Mouse (Mus musculus): ENCODE results near the gene Usp22. TPM values are rescaled to one million over a fixed set of nuclear protein-coding genes. Genes with fewer than 3 reads are reported as not detected.

The Usp22 gene
- polyA plus RNA-seq, 1 experiment = 14.2 TPM

GRCm38 (mm10) chr11:61208316-61208715 is 33.5 kb upstream of the Usp22 start:
- Histone ChIP-seq H3K4me1 (ENCODE audit: control insufficient read depth, insufficient read depth, low read length) (no peaks in the 10 kb centered on the region), H3K27ac (ENCODE audit: control insufficient read depth, insufficient read depth, low read depth, low read length, poor library complexity) (no peak overlapping the region), H3K4me3 (replicated peaks; ENCODE audit: control insufficient read depth, low read depth, low read length) (no peak overlapping the region)
- WGBS = 32% methylated on average over 10 of the region's 10 CpGs
- TF ChIP-seq POLR2A (IDR thresholded peaks at IDR 0.05; ENCODE audit: borderline replicate concordance, control insufficient read depth, low read depth, low read length) (no peak), CTCF (IDR thresholded peaks at IDR 0.05; ENCODE audit: control insufficient read depth, insufficient read depth, low read length) (no peak)

GRCm38 (mm10) chr11:61207487-61208246 is 32.8 kb upstream of the Usp22 start, which contains the start of gene Aldh3a1:
Gene Aldh3a1 (plus strand): TSS chr11:61207537.
- 51% methylated on average over 10 of the region's 10 CpGs for WGBS
- H3K4me3 ChIP-seq (replicated peaks; ENCODE audit: control insufficient read depth, low read depth, low read length) = no peak within 1 kb of the TSS
- H3K27ac ChIP-seq (ENCODE audit: control insufficient read depth, insufficient read depth, low read depth, low read length, poor library complexity) = no peak within 1 kb of the TSS
- no peak for TF ChIP-seq CTCF (IDR thresholded peaks at IDR 0.05; ENCODE audit: control insufficient read depth, insufficient read depth, low read length)
- TF ChIP-seq POLR2A (IDR thresholded peaks at IDR 0.05; ENCODE audit: borderline replicate concordance, control insufficient read depth, low read depth, low read length) = no peak
- H3K4me1 ChIP-seq (ENCODE audit: control insufficient read depth, insufficient read depth, low read length) = no peaks in the 10 kb centered on the region

- H3K4me1 ChIP-seq (ENCODE audit: control insufficient read depth, insufficient read depth, low read length) = no peaks in the 10 kb centered on the region
- no peak overlapping the region for H3K4me3 ChIP-seq (replicated peaks; ENCODE audit: control insufficient read depth, low read depth, low read length)
- H3K27ac ChIP-seq (ENCODE audit: control insufficient read depth, insufficient read depth, low read depth, low read length, poor library complexity) = no peak overlapping the region
- 93% methylated on average over 3 of the region's 3 CpGs for WGBS
- no peak for TF ChIP-seq POLR2A (IDR thresholded peaks at IDR 0.05; ENCODE audit: borderline replicate concordance, control insufficient read depth, low read depth, low read length)
- TF ChIP-seq CTCF (IDR thresholded peaks at IDR 0.05; ENCODE audit: control insufficient read depth, insufficient read depth, low read length) = no peak
Observed at GRCm38 (mm10) chr11:61206136-61206535, 31.3 kb upstream of the Usp22 start.

GRCm38 (mm10) chr11:61205167-61205950 is 30.5 kb upstream of the Usp22 start:
- Histone ChIP-seq H3K27ac (ENCODE audit: control insufficient read depth, insufficient read depth, low read depth, low read length, poor library complexity) (no peak overlapping the region), H3K4me1 (ENCODE audit: control insufficient read depth, insufficient read depth, low read length) (no peaks in the 10 kb centered on the region), H3K4me3 (replicated peaks; ENCODE audit: control insufficient read depth, low read depth, low read length) (no peak overlapping the region)
- TF ChIP-seq POLR2A (IDR thresholded peaks at IDR 0.05; ENCODE audit: borderline replicate concordance, control insufficient read depth, low read depth, low read length) (no peak), CTCF (IDR thresholded peaks at IDR 0.05; ENCODE audit: control insufficient read depth, insufficient read depth, low read length) (no peak)
- WGBS = 85% methylated on average over 10 of the region's 10 CpGs

- H3K4me3 ChIP-seq (replicated peaks; ENCODE audit: control insufficient read depth, low read depth, low read length) = no peak overlapping the region
- H3K4me1 ChIP-seq (ENCODE audit: control insufficient read depth, insufficient read depth, low read length) = no peaks in the 10 kb centered on the region
- TF ChIP-seq POLR2A (IDR thresholded peaks at IDR 0.05; ENCODE audit: borderline replicate concordance, control insufficient read depth, low read depth, low read length) = no peak
- TF ChIP-seq CTCF (IDR thresholded peaks at IDR 0.05; ENCODE audit: control insufficient read depth, insufficient read depth, low read length) = no peak
- no peak overlapping the region for H3K27ac ChIP-seq (ENCODE audit: control insufficient read depth, insufficient read depth, low read depth, low read length, poor library complexity)
- 47% methylated on average over 2 of the region's 2 CpGs for WGBS
Observed at GRCm38 (mm10) chr11:61202810-61203209, 28.0 kb upstream of the Usp22 start.

GRCm38 (mm10) chr11:61202186-61202585 is 27.3 kb upstream of the Usp22 start:
- no peak for TF ChIP-seq POLR2A (IDR thresholded peaks at IDR 0.05; ENCODE audit: borderline replicate concordance, control insufficient read depth, low read depth, low read length)
- no peak for TF ChIP-seq CTCF (IDR thresholded peaks at IDR 0.05; ENCODE audit: control insufficient read depth, insufficient read depth, low read length)
- WGBS = 88% methylated on average over 6 of the region's 6 CpGs
- H3K4me1 ChIP-seq (ENCODE audit: control insufficient read depth, insufficient read depth, low read length) = no peaks in the 10 kb centered on the region

GRCm38 (mm10) chr11:61199620-61200362 is 24.9 kb upstream of the Usp22 start:
- Histone ChIP-seq H3K27ac (ENCODE audit: control insufficient read depth, insufficient read depth, low read depth, low read length, poor library complexity) (no peak overlapping the region), H3K4me3 (replicated peaks; ENCODE audit: control insufficient read depth, low read depth, low read length) (no peak overlapping the region), H3K4me1 (ENCODE audit: control insufficient read depth, insufficient read depth, low read length) (no peaks in the 10 kb centered on the region)
- no peak for TF ChIP-seq CTCF (IDR thresholded peaks at IDR 0.05; ENCODE audit: control insufficient read depth, insufficient read depth, low read length)
- TF ChIP-seq POLR2A (IDR thresholded peaks at IDR 0.05; ENCODE audit: borderline replicate concordance, control insufficient read depth, low read depth, low read length) = no peak
- 68% methylated on average over 4 of the region's 4 CpGs for WGBS

More at GRCm38 (mm10) chr11:61202186-61202585, 27.3 kb upstream of the Usp22 start:
- Histone ChIP-seq H3K27ac (ENCODE audit: control insufficient read depth, insufficient read depth, low read depth, low read length, poor library complexity) (no peak overlapping the region), H3K4me3 (replicated peaks; ENCODE audit: control insufficient read depth, low read depth, low read length) (no peak overlapping the region)

GRCm38 (mm10) chr11:61197935-61198334 is 23.1 kb upstream of the Usp22 start:
- TF ChIP-seq POLR2A (IDR thresholded peaks at IDR 0.05; ENCODE audit: borderline replicate concordance, control insufficient read depth, low read depth, low read length) (no peak), CTCF (IDR thresholded peaks at IDR 0.05; ENCODE audit: control insufficient read depth, insufficient read depth, low read length) (no peak)
- Histone ChIP-seq H3K27ac (ENCODE audit: control insufficient read depth, insufficient read depth, low read depth, low read length, poor library complexity) (no peak overlapping the region), H3K4me1 (ENCODE audit: control insufficient read depth, insufficient read depth, low read length) (no peaks in the 10 kb centered on the region), H3K4me3 (replicated peaks; ENCODE audit: control insufficient read depth, low read depth, low read length) (no peak overlapping the region)
